Mouse (Mus musculus): ENCODE data around the gene Ntn1.

- TF ChIP-seq CTCF (IDR thresholded peaks at IDR 0.05; ENCODE audit: low read depth, low read length) (no peak), POLR2A (IDR thresholded peaks at IDR 0.05; ENCODE audit: borderline replicate concordance, low read depth, low read length) (no peak)
These were observed 16.4 kb upstream of the Ntn1 start for GRCm38 (mm10) chr11:68417001-68417400.

All from bone marrow macrophage, adult 2 months (primary cell).